Mouse (Mus musculus): ENCODE data around the gene Dapp1.

GRCm38 (mm10) chr3:137995486-137995885 is 14.1 kb upstream of the Dapp1 start:
- TF ChIP-seq CEBPB (IDR thresholded peaks at IDR 0.05; ENCODE audit: insufficient read depth, poor library complexity, severe bottlenecking): no peak
- TF ChIP-seq POLR2A (IDR thresholded peaks at IDR 0.05; ENCODE audit: insufficient read length, low read depth): no peak
- TF ChIP-seq TCF12 (IDR thresholded peaks at IDR 0.05; ENCODE audit: insufficient read depth, poor library complexity, severe bottlenecking): no peak
- no peak for TF ChIP-seq E2F4 (IDR thresholded peaks at IDR 0.05; ENCODE audit: insufficient read depth)
- no peak for TF ChIP-seq MAX (IDR thresholded peaks at IDR 0.05; ENCODE audit: low read depth)
- TF ChIP-seq USF1 (IDR thresholded peaks at IDR 0.05; ENCODE audit: low read depth): no peak

Measured in myocyte (in vitro differentiated cells).